In the genomic region with DNA sequence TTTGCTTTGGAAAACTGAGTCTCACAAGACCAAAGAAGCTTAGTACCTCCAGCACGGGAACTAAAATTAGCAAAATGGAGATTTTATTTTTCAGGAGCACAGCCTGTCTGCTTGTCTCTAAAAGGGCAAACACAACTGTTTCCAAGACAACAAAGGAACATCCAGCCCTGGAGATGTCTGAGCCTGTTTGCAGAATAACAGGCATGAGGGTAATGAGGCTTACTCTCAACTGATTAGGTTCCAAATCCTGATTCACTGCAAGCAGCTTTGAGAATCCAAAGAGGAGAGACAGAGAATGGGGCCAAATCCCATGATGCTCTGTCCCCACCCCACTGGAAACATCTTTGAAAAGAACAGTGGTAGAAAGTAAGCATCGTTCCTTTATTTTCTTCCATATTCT, we compare ENCODE assay signal across 18 mouse cellular contexts.
"Had no signal": no experiment of that assay in that cellular context is flagged by ENCODE, and none has a peak within 500 bp of the region (broad histone marks: within the 10 kb centered on the region; RNA-seq: fewer than 3 reads in every experiment).

No protein-coding gene starts in this region.

- H3K27me3 ChIP-seq: midbrain, embryonic 12.5 days; neural tube, embryonic 13.5 days; stomach, embryonic 15.5 days had no signal

- DNase-seq: kidney, adult 2 months; kidney, postnatal 25 days; layer of hippocampus, postnatal 36 days; liver, postnatal 0 days; lung, embryonic 14.5 days; retina, postnatal 1 day; right cerebral cortex, postnatal 25 days; spleen, adult 18-20 months; thymus, postnatal 25 days had no signal

- H3K4me3 ChIP-seq: left cerebral cortex, adult 2 months; midbrain, embryonic 12.5 days; neural tube, embryonic 13.5 days; stomach, embryonic 15.5 days had no signal

- H3K9ac ChIP-seq: liver, embryonic 14.5 days; liver, postnatal 0 days; lung, embryonic 14.5 days; midbrain, embryonic 12.5 days; neural tube, embryonic 13.5 days; stomach, embryonic 15.5 days had no signal

- H3K4me1 ChIP-seq: midbrain, embryonic 12.5 days; stomach, embryonic 15.5 days had no signal

- H3K27ac ChIP-seq: kidney, postnatal 0 days; left cerebral cortex, adult 2 months; liver, embryonic 14.5 days; macrophage; midbrain, embryonic 12.5 days; neural tube, embryonic 13.5 days; stomach, embryonic 15.5 days had no signal

- H3K36me3 ChIP-seq: midbrain, embryonic 12.5 days; neural tube, embryonic 13.5 days; stomach, embryonic 15.5 days had no signal

- H3K9me3 ChIP-seq: midbrain, embryonic 12.5 days; neural tube, embryonic 13.5 days; stomach, embryonic 15.5 days had no signal

- ATAC-seq: liver, postnatal 0 days; lung, postnatal 0 days; midbrain, embryonic 16.5 days had no signal

- H3K4me2 ChIP-seq: lung, embryonic 14.5 days; midbrain, embryonic 12.5 days; neural tube, embryonic 13.5 days; stomach, embryonic 15.5 days had no signal
